Mouse (Mus musculus) lung, postnatal 0 days (tissue): ENCODE data around the gene Ftcd. TPM values are rescaled to one million over a fixed set of nuclear protein-coding genes. Genes with fewer than 3 reads are reported as not detected.
A peak's percentile ranks its signal among the peaks of the same experiment; 100 is the strongest.

Experiments
- ATAC-seq: fragments of 200-750 bp; cut with Nextera tagmentation; 2 replicates; pipeline ENCODE4 v1.8.0; 2017; ENCODE audit warnings: moderate library complexity
- DNase-seq: peaks from one replicate; pipeline ENCODE4 v3.0.0-alpha.2; 2016; ENCODE audit warnings: low spot score
- H3K27ac ChIP-seq: fragments of 300-500 bp; sonication (generic); 2 replicates; pipeline ENCODE4 v1.5.1; 2014; ENCODE audit warnings: antibody characterized with exemption, mild to moderate bottlenecking, low read length, mixed read lengths
- H3K27me3 ChIP-seq: fragments of 300-500 bp; sonication (generic); replicated peaks from 2 replicates; pipeline ENCODE4 v1.6.1; 2014; ENCODE audit warnings: low read length, mixed read lengths; ENCODE audit not compliant: insufficient read depth
- H3K36me3 ChIP-seq: fragments of 300-500 bp; sonication (generic); 2 replicates; pipeline ENCODE4 v1.6.1; 2014; ENCODE audit warnings: low read length, mixed read lengths; ENCODE audit not compliant: insufficient read depth
- H3K4me1 ChIP-seq: fragments of 300-500 bp; sonication (generic); 2 replicates; pipeline ENCODE4 v1.6.1; 2014; ENCODE audit warnings: antibody characterized with exemption, low read depth, low read length, mixed read lengths; ENCODE audit not compliant: insufficient read depth
- H3K4me2 ChIP-seq: fragments of 300-500 bp; sonication (generic); replicated peaks from 2 replicates; pipeline ENCODE4 v1.6.1; 2014; ENCODE audit warnings: low read depth, mild to moderate bottlenecking, low read length, moderate library complexity, mixed read lengths
- H3K4me3 ChIP-seq: fragments of 300-500 bp; sonication (generic); 2 replicates; pipeline ENCODE4 v1.5.1; 2014; ENCODE audit warnings: low read depth, low read length
- H3K9ac ChIP-seq: fragments of 300-500 bp; sonication (generic); replicated peaks from 2 replicates; pipeline ENCODE4 v1.6.1; 2014; ENCODE audit warnings: low read depth, mild to moderate bottlenecking
- H3K9me3 ChIP-seq: fragments of 300-500 bp; sonication (generic); 2 replicates; pipeline ENCODE4 v1.6.1; 2016; ENCODE audit warnings: low read length, mixed read lengths
- CTCF ChIP-seq: IDR thresholded peaks from 2 replicates; pipeline ENCODE4 v1.5.1; 2016; ENCODE audit warnings: antibody characterized with exemption, mild to moderate bottlenecking
- EP300 ChIP-seq: IDR thresholded peaks from 2 replicates; pipeline ENCODE4 v1.6.1; 2016; ENCODE audit warnings: antibody characterized with exemption, mild to moderate bottlenecking, control low read depth
- WGBS: fragments of 180-500 bp; shearing (Covaris S2); extraction: QIAGEN DNeasy Blood & Tissue Kit; methylation state at CpG from one replicate; pipeline ENCODE4 v1.1.7; 2014; 5-methylcytosine and 5-hydroxymethylcytosine counted together
- polyA plus RNA-seq: library from polyadenylated mRNA; unstranded; fragments of >200 nt; fragmentation: Nextera tagmentation; extraction: Ambion mirVana; gene quantifications from 2 replicates; pipeline ENCODE4 v1.2.1, GENCODE M21; 2015

Ftcd gene
- polyA plus RNA-seq, 1 experiment from 2014 or later: 0.14 TPM

DNA sequence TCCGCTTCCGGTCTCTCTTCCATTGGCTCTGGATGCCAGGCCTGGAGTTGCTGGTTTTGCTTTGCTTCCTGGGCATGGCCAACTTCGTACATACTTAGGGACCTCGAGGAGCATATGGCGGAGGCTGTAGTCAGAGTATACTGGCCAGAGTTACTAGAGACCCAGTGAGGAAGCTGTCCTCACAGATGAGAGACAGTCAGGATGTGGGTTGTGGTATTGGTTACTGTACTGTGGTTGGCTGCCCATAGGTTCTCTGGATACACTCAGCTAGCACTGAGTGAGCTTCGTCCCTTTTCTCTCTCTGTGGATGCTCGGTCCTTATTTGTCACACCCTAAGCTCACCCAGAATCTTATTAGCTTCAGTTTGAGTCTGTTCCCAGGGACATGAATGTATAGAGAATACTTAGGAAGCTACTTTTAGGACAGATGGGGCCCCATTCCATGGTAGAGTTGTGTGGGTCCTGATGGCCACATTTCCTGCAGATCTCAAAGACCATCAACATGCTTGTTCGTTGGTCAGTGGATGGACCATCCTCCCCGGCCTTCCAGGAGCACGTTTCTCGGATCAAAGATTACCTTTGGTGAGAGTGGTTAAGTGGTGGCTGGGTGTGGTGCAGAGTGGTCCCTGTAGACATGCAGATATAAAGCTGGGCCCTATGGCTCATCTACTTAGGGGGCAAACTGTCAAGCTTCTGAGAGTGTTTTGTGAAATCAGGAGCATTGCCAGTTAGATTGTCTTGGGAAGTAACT is 33.9 kb upstream of the Ftcd start:
- no peak overlapping the region for H3K4me2 ChIP-seq
- no peak overlapping the region for H3K9ac ChIP-seq
- DNase-seq: no peak
- no peak for ATAC-seq
- H3K27ac ChIP-seq: no peak overlapping the region
- H3K4me3 ChIP-seq: no peak overlapping the region
- no peaks in the 10 kb centered on the region for H3K27me3 ChIP-seq
- H3K4me1 ChIP-seq: no peaks in the 10 kb centered on the region
- TF ChIP-seq EP300 (no peak), CTCF (no peak)
- H3K9me3 ChIP-seq: no peaks in the 10 kb centered on the region
- 91% methylated on average over 11 of the region's 11 CpGs for WGBS
- peaks cover 11% of the 10 kb centered on the region; the same call in 1 of the 2 replicates for H3K36me3 ChIP-seq

DNA sequence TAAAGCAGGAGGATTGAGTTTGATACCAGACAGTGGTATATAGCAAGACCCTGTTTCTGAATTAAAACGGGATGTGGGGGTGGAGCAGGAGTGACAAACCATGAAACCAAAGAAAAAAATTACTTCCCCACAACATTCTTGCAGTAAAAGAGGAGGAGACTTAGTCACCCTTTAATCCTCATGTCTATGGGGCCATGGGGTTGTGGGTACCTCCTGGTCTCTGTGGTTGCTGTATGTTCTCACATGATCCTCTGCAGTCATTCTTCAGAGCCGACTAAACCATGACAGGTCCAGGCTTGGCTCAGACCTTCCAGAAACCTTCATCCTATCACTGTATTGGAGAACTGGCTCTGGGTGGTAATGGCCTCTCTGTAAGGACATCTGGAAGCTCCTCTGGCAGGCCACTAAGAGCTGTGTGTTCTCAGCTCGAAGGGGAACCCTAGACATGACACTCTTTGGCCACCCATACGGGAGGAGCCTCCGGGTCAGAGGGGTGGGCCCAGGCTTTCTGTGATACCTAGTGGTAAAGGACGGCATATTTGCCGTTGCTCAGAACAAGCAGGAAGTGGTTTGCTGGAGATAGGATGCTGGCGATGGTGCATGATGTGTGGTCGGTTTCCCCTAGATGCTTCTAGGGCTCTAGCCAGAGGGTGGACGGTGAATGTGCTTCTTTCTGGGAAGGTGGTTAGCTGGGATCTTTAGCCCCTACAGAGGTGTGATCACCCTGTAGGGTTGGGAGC is 32.6 kb upstream of the Ftcd start:
- DNase-seq (no peak), ATAC-seq (no peak)
- TF ChIP-seq EP300: no peak
- no peak for TF ChIP-seq CTCF
- Histone ChIP-seq H3K27me3 (no peaks in the 10 kb centered on the region), H3K36me3 (peaks cover 15% of the 10 kb centered on the region; the same call in 1 of the 2 replicates), H3K9me3 (no peaks in the 10 kb centered on the region), H3K4me3 (no peak overlapping the region), H3K4me1 (no peaks in the 10 kb centered on the region), H3K27ac (no peak overlapping the region), H3K9ac (no peak overlapping the region), H3K4me2 (no peak overlapping the region)
- 84% methylated on average over 10 of the region's 10 CpGs for WGBS

DNA sequence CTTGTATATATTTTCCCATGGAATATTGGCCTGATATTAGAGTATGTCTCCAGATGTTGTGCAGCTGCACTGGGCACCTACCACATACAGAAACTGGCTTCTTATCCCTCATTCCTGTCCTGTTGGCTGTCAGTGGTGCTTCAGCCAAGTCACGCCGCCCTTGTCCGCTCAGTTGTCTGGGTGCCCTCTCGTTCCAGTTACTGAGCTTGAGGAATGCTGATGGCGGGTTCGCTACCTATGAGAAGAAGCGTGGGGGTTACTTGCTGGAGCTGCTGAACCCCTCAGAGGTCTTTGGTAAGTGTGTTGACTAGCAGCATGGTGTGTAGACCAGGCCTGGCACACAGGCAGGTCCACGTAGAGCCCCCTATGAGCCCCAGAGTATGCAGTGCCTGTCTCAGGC is 28.9 kb upstream of the Ftcd start:
- 90% methylated on average over 8 of the region's 8 CpGs for WGBS
- no peaks in the 10 kb centered on the region for H3K4me1 ChIP-seq
- H3K36me3 ChIP-seq: peaks cover 33% of the 10 kb centered on the region
- TF ChIP-seq EP300 (no peak), CTCF (no peak)
- DNase-seq (no peak), ATAC-seq (no peak)
- H3K4me2 ChIP-seq: no peak overlapping the region
- H3K27me3 ChIP-seq: no peaks in the 10 kb centered on the region
- H3K9ac ChIP-seq: no peak overlapping the region
- no peak overlapping the region for H3K4me3 ChIP-seq
- no peaks in the 10 kb centered on the region for H3K9me3 ChIP-seq
- H3K27ac ChIP-seq: no peak overlapping the region

GRCm38 (mm10) chr10:76548218-76548617 is 27.2 kb upstream of the Ftcd start:
- Histone ChIP-seq H3K9me3 (no peaks in the 10 kb centered on the region), H3K27ac (no peak overlapping the region), H3K9ac (no peak overlapping the region), H3K4me1 (no peaks in the 10 kb centered on the region), H3K27me3 (no peaks in the 10 kb centered on the region), H3K36me3 (peaks cover 29% of the 10 kb centered on the region), H3K4me3 (no peak overlapping the region), H3K4me2 (no peak overlapping the region)
- ATAC-seq: no peak
- TF ChIP-seq CTCF (no peak), EP300 (no peak)
- WGBS: 87% methylated on average over 8 of the region's 8 CpGs
- DNase-seq: no peak

GRCm38 (mm10) chr10:76550458-76550857 is 25.0 kb upstream of the Ftcd start:
- ATAC-seq (no peak), DNase-seq (no peak)
- TF ChIP-seq CTCF (peak; percentile 58), EP300 (no peak)
- Histone ChIP-seq H3K36me3 (peaks cover 29% of the 10 kb centered on the region), H3K27me3 (no peaks in the 10 kb centered on the region), H3K9ac (no peak overlapping the region), H3K4me1 (no peaks in the 10 kb centered on the region), H3K27ac (no peak overlapping the region), H3K9me3 (no peaks in the 10 kb centered on the region), H3K4me3 (no peak overlapping the region), H3K4me2 (no peak overlapping the region)
- 87% methylated on average over 5 of the region's 5 CpGs for WGBS

GRCm38 (mm10) chr10:76551556-76551955 is 23.9 kb upstream of the Ftcd start:
- H3K4me1 ChIP-seq: no peaks in the 10 kb centered on the region
- TF ChIP-seq CTCF (no peak), EP300 (no peak)
- DNase-seq (no peak), ATAC-seq (no peak)
- no peak overlapping the region for H3K27ac ChIP-seq
- H3K4me3 ChIP-seq: no peak overlapping the region
- no peak overlapping the region for H3K9ac ChIP-seq
- H3K9me3 ChIP-seq: no peaks in the 10 kb centered on the region
- H3K4me2 ChIP-seq: no peak overlapping the region
- no peaks in the 10 kb centered on the region for H3K27me3 ChIP-seq
- peaks cover 26% of the 10 kb centered on the region for H3K36me3 ChIP-seq
- WGBS: 75% methylated on average over 3 of the region's 3 CpGs
